Mouse (Mus musculus): ENCODE measurements around the gene Anks1b. TPM values are rescaled to one million over a fixed set of nuclear protein-coding genes. Genes with fewer than 3 reads are reported as not detected.

Anks1b gene
- polyA plus RNA-seq, 1 experiment from 2014 or later, result 1.5 TPM

DNA sequence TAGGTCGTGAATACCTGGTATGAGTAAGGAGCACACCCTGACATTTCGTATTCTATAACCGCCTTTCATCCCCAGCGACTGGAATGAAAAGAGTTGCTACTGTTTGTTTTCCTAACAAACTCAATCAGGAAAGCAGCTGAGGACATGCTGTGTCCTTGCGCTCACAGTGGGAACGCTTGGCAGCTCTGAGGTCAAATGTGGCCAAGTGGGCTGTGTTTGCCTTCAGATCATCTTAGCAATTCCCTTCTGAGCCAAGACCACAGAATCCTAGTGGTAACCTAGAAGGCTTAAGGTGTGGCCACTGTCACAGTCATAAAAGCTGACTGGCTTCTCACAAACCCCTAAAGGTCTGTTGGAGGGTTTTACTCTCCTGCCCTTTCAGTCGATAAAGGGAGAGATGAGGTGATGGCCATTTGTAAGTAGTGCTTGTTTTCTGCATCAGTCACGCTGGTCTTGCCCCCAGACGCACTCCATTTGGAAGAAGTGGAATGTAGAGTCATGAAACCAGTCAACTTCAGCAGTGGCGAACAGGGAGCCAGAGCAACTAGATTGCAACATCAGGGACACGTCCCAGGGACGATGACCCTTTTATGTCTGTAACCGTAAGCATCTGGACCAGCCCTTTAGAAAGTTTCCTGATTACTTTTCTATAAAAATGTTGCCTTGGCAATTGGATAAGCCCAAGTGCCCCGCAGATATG is 1068.8 kb downstream of the Anks1b start:
- no peaks in the 10 kb centered on the region for H3K9me3 ChIP-seq (ENCODE audit: control insufficient read depth, low read length)

DNA sequence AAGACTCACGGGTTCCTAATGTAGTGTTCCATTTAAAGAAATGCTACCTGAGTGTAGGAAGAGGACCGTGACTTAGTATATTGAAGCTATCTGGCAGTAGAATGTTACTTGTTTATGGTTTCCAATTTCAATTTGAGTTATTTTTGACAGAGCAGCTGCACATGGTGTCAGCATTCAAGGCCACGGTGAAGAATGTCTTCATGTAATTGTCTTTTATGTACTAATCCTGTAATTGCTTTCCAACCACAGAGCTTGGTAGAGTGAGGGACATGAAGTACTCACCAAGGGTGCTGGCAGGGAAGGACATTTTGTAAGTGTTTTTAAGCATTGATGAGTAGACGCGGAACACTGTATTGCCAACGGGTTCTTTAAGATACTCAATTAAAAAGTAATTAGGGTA is 1073.7 kb downstream of the Anks1b start:
- no peaks in the 10 kb centered on the region for H3K4me1 ChIP-seq (replicated peaks; ENCODE audit: control insufficient read depth, insufficient read depth, low read length)
- WGBS, result 94% methylated on average over 6 of the region's 6 CpGs
- no peak overlapping the region for H3K27ac ChIP-seq (ENCODE audit: low read depth)
- H3K4me2 ChIP-seq (ENCODE audit: low read length), result no peak overlapping the region
- H3K36me3 ChIP-seq (ENCODE audit: control insufficient read depth, insufficient read depth, low read length), result no peaks in the 10 kb centered on the region
- no peak overlapping the region for H3K4me3 ChIP-seq (ENCODE audit: low read depth, low read length)
- H3K9me3 ChIP-seq (ENCODE audit: control insufficient read depth, low read length), result no peaks in the 10 kb centered on the region
- DNase-seq (ENCODE audit: low spot score) (no peak), ATAC-seq (replicated peaks; ENCODE audit: low FRiP score, low TSS enrichment, low read depth) (no peak)
- no peaks in the 10 kb centered on the region for H3K27me3 ChIP-seq (replicated peaks; ENCODE audit: control insufficient read depth, insufficient read depth, low read length)
- H3K9ac ChIP-seq (ENCODE audit: low read length), result no peak overlapping the region

More for the DNA sequence above, 1068.8 kb downstream of the Anks1b start:
- Histone ChIP-seq H3K9ac (ENCODE audit: low read length) (no peak overlapping the region), H3K27ac (ENCODE audit: low read depth) (no peak overlapping the region), H3K27me3 (replicated peaks; ENCODE audit: control insufficient read depth, insufficient read depth, low read length) (no peaks in the 10 kb centered on the region), H3K4me1 (replicated peaks; ENCODE audit: control insufficient read depth, insufficient read depth, low read length) (no peaks in the 10 kb centered on the region), H3K4me2 (ENCODE audit: low read length) (no peak overlapping the region), H3K4me3 (ENCODE audit: low read depth, low read length) (no peak overlapping the region), H3K36me3 (ENCODE audit: control insufficient read depth, insufficient read depth, low read length) (no peaks in the 10 kb centered on the region)
- DNase-seq (ENCODE audit: low spot score) (no peak), ATAC-seq (replicated peaks; ENCODE audit: low FRiP score, low TSS enrichment, low read depth) (no peak)
- WGBS, result 81% methylated on average over 14 of the region's 14 CpGs

DNA sequence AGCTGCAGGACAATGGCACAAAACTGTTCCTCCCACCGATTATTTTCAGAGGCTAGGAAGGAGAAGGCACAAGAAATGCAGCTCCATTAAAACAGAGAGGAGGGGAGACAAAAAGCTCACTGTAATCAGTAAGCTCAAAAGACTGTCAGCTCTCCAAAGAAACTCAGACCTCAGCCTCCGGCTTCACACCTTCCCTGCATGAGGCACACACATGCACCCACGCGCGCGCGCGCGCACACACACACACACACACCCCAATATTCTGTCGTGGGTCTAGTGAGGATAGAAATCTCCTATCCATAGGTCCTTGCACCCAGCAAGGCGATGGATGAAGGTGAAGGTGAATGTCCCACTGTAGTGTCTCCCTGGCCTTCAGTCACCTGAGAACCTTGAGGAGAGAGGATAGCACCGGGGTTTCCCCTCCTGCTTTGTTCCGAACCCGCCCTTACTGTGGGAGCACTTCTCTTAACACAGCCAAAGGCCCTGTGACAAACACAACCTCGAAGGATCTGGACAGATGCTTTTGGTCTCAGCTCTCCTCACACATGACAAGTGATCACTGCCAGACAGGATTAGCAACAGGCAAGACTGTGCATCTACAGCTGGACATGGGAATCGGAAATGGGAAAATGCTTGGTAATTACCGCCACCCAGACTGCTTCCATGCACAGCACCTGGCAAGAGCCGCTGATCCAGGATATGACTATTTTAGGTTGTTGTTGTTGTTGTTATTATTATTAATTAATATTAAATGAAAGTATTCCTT is 1074.5 kb downstream of the Anks1b start:
- H3K4me2 ChIP-seq (ENCODE audit: low read length), result no peak overlapping the region
- H3K4me3 ChIP-seq (ENCODE audit: low read depth, low read length), result no peak overlapping the region
- no peak overlapping the region for H3K27ac ChIP-seq (ENCODE audit: low read depth)
- DNase-seq (ENCODE audit: low spot score), result no peak
- no peaks in the 10 kb centered on the region for H3K4me1 ChIP-seq (replicated peaks; ENCODE audit: control insufficient read depth, insufficient read depth, low read length)
- 89% methylated on average over 18 of the region's 18 CpGs for WGBS
- H3K36me3 ChIP-seq (ENCODE audit: control insufficient read depth, insufficient read depth, low read length), result no peaks in the 10 kb centered on the region
- no peaks in the 10 kb centered on the region for H3K9me3 ChIP-seq (ENCODE audit: control insufficient read depth, low read length)
- ATAC-seq (replicated peaks; ENCODE audit: low FRiP score, low TSS enrichment, low read depth), result no peak
- H3K27me3 ChIP-seq (replicated peaks; ENCODE audit: control insufficient read depth, insufficient read depth, low read length), result no peaks in the 10 kb centered on the region
- no peak overlapping the region for H3K9ac ChIP-seq (ENCODE audit: low read length)

DNA sequence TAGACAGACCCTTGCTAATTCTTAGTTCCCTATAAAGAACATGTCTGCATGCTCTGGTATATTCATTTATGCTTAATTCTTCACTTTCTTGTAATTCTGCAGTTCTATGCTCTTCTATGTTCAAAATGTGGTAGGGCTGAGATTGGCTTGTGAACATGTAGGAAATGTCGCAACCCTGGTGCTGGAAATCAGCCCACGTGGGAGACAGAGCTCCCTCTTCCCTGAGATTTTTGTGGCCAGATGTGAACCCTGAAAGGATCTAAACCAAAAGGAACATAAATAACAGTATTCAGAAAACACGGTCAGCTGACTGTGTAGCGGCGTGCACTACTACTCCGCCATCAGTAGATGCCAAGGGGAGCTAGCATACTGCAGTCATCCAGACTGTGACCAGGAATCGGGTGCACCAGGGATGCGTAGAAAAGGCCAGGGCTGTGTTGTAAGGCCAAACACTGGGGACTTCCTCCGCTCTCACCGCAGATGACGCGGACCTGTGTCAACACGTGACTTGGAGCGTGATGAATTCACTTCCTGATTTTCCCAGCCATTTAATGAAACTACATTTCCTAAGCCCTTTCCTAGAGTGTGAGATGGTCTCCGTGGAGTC is 1079.9 kb downstream of the Anks1b start:
- 89% methylated on average over 15 of the region's 15 CpGs for WGBS
- Histone ChIP-seq H3K9ac (ENCODE audit: low read length) (no peak overlapping the region), H3K27ac (ENCODE audit: low read depth) (no peak overlapping the region), H3K36me3 (ENCODE audit: control insufficient read depth, insufficient read depth, low read length) (no peaks in the 10 kb centered on the region), H3K27me3 (replicated peaks; ENCODE audit: control insufficient read depth, insufficient read depth, low read length) (no peaks in the 10 kb centered on the region), H3K4me3 (ENCODE audit: low read depth, low read length) (no peak overlapping the region), H3K9me3 (ENCODE audit: control insufficient read depth, low read length) (no peaks in the 10 kb centered on the region), H3K4me2 (ENCODE audit: low read length) (no peak overlapping the region), H3K4me1 (replicated peaks; ENCODE audit: control insufficient read depth, insufficient read depth, low read length) (no peaks in the 10 kb centered on the region)
- no peak for DNase-seq (ENCODE audit: low spot score)
- ATAC-seq (replicated peaks; ENCODE audit: low FRiP score, low TSS enrichment, low read depth), result no peak

DNA sequence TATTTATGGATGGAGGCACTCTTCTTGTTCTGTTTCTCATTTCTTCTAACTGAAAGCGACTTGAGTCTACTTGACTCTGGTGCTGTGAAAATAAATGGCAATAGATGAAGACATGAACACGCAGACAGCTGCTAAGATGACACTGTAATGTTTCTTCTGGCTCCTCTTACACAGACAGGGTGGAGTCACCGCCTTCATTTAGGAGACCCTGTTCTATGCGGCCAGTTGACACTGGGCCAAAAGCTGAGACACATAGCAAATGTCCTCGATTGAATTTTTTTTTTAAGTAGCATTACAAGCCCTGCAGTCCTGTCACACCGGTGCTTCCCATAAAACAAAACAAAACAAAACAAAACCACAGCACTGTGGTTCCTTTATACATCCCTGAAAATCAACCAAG is 1080.5 kb downstream of the Anks1b start:
- Histone ChIP-seq H3K36me3 (ENCODE audit: control insufficient read depth, insufficient read depth, low read length) (no peaks in the 10 kb centered on the region), H3K9me3 (ENCODE audit: control insufficient read depth, low read length) (no peaks in the 10 kb centered on the region), H3K4me3 (ENCODE audit: low read depth, low read length) (no peak overlapping the region), H3K4me1 (replicated peaks; ENCODE audit: control insufficient read depth, insufficient read depth, low read length) (no peaks in the 10 kb centered on the region), H3K9ac (ENCODE audit: low read length) (no peak overlapping the region), H3K27me3 (replicated peaks; ENCODE audit: control insufficient read depth, insufficient read depth, low read length) (no peaks in the 10 kb centered on the region), H3K4me2 (ENCODE audit: low read length) (no peak overlapping the region), H3K27ac (ENCODE audit: low read depth) (no peak overlapping the region)
- ATAC-seq (replicated peaks; ENCODE audit: low FRiP score, low TSS enrichment, low read depth), result no peak
- 66% methylated on average over 6 of the region's 6 CpGs for WGBS
- DNase-seq (ENCODE audit: low spot score), result no peak

DNA sequence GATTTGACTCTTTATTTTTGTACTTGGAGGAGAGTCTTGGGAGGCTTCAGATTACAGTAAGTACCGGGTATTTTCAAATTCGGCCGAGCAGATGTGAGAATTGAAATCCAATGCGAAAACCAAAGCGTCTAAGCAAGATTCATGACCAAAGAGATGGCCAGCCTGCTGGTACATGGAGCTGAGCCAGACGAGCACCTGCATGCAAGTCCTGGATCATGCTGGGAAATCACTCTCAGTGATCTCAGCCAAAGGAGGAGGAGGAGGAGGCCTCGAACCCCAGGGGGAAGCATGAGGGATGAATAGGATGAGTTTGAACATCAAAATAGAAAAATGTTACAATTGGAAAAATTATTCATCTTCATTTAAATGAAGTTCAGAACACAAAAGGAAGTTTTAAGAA is 1087.1 kb downstream of the Anks1b start:
- no peaks in the 10 kb centered on the region for H3K9me3 ChIP-seq (ENCODE audit: control insufficient read depth, low read length)
- no peak overlapping the region for H3K9ac ChIP-seq (ENCODE audit: low read length)
- H3K4me2 ChIP-seq (ENCODE audit: low read length), result no peak overlapping the region
- DNase-seq (ENCODE audit: low spot score) (no peak), ATAC-seq (replicated peaks; ENCODE audit: low FRiP score, low TSS enrichment, low read depth) (no peak)
- no peaks in the 10 kb centered on the region for H3K36me3 ChIP-seq (ENCODE audit: control insufficient read depth, insufficient read depth, low read length)
- WGBS, result 82% methylated on average over 7 of the region's 7 CpGs
- no peak overlapping the region for H3K4me3 ChIP-seq (ENCODE audit: low read depth, low read length)
- H3K4me1 ChIP-seq (replicated peaks; ENCODE audit: control insufficient read depth, insufficient read depth, low read length), result no peaks in the 10 kb centered on the region
- 0 out of 2 replicates have a peak, but pooled peaks cover 2% of the 10 kb centered on the region for H3K27me3 ChIP-seq (replicated peaks; ENCODE audit: control insufficient read depth, insufficient read depth, low read length)
- H3K27ac ChIP-seq (ENCODE audit: low read depth), result no peak overlapping the region

DNA sequence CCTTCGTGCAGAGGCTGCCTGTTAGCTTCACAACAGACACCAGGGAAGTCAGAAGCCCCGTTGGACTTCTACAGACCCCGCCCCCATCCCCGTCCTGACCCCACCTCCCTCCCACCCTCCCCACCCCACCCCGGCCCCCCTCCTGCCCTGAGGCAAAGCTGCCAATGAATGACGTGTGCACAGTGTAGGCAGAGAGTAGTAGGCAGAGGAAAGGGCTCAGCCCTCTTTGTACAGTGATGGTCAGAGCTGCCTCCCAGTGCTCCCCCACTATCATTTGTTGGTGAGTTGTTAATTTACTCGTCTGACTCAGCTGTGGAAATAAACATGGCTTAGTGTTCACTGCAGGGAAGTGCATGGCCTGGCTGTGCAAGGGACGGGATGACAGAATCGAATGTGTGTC is 1091.2 kb downstream of the Anks1b start:
- H3K4me2 ChIP-seq (ENCODE audit: low read length), result no peak overlapping the region
- DNase-seq (ENCODE audit: low spot score), result no peak
- H3K4me3 ChIP-seq (ENCODE audit: low read depth, low read length), result no peak overlapping the region
- H3K36me3 ChIP-seq (ENCODE audit: control insufficient read depth, insufficient read depth, low read length), result no peaks in the 10 kb centered on the region
- no peaks in the 10 kb centered on the region for H3K9me3 ChIP-seq (ENCODE audit: control insufficient read depth, low read length)
- no peaks in the 10 kb centered on the region for H3K4me1 ChIP-seq (replicated peaks; ENCODE audit: control insufficient read depth, insufficient read depth, low read length)
- ATAC-seq (replicated peaks; ENCODE audit: low FRiP score, low TSS enrichment, low read depth), result no peak
- no peak overlapping the region for H3K9ac ChIP-seq (ENCODE audit: low read length)
- peaks cover 25% of the 10 kb centered on the region for H3K27me3 ChIP-seq (replicated peaks; ENCODE audit: control insufficient read depth, insufficient read depth, low read length)
- no peak overlapping the region for H3K27ac ChIP-seq (ENCODE audit: low read depth)
- WGBS, result 23% methylated on average over 9 of the region's 9 CpGs

DNA sequence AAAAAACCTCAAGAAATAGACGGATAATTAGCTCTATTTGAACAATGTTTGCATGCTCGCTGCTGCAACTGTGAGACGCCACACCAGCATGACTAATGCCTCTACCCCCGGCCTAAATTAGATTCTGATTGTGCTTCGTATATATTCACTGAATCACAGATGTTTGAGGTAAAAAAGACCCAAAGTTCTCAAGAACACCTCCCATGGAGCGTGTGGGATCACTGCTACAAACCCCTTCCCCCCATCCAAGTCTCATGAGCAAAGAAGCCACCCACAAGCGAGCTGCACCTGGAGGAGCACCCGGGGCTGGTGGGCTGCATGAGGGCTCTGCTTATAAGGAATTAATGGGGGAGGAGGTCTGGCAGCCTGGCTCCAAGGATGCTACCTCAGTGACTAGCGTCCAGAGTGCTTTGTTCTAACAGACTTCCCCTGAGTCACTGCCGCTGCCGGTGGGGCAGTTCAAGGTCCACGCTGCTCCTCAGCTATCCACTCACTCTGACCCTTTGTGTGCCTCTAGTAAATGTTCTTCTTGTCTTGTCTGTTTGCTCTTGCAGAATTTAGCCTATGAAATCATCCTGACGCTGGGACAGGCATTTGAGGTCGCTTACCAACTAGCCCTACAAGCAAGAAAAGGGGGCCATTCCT is 1092.5 kb downstream of the Anks1b start:
- no peak overlapping the region for H3K27ac ChIP-seq (ENCODE audit: low read depth)
- WGBS, result 51% methylated on average over 14 of the region's 14 CpGs
- H3K4me2 ChIP-seq (ENCODE audit: low read length), result no peak overlapping the region
- no peak overlapping the region for H3K9ac ChIP-seq (ENCODE audit: low read length)
- ATAC-seq (replicated peaks; ENCODE audit: low FRiP score, low TSS enrichment, low read depth) (no peak), DNase-seq (ENCODE audit: low spot score) (no peak)
- H3K4me3 ChIP-seq (ENCODE audit: low read depth, low read length), result no peak overlapping the region
- peaks cover 37% of the 10 kb centered on the region for H3K27me3 ChIP-seq (replicated peaks; ENCODE audit: control insufficient read depth, insufficient read depth, low read length)
- 0 out of 2 replicates have a peak, but pooled peaks cover 5% of the 10 kb centered on the region for H3K4me1 ChIP-seq (replicated peaks; ENCODE audit: control insufficient read depth, insufficient read depth, low read length)
- H3K9me3 ChIP-seq (ENCODE audit: control insufficient read depth, low read length), result no peaks in the 10 kb centered on the region
- no peaks in the 10 kb centered on the region for H3K36me3 ChIP-seq (ENCODE audit: control insufficient read depth, insufficient read depth, low read length)

Measured in intestine, embryonic 14.5 days (tissue).